Mouse (Mus musculus): ENCODE measurements around the gene Ascc2. TPM values are rescaled to one million over a fixed set of nuclear protein-coding genes. Genes with fewer than 3 reads are reported as not detected.
"Not testable (repeated sequence)": the region's sequence is repeated elsewhere in the genome, so short reads cannot be mapped to it uniquely, and the experiment has no call there.

The Ascc2 gene
- total RNA-seq, 1 experiment from 2014 or later: 22.0 TPM

DNA sequence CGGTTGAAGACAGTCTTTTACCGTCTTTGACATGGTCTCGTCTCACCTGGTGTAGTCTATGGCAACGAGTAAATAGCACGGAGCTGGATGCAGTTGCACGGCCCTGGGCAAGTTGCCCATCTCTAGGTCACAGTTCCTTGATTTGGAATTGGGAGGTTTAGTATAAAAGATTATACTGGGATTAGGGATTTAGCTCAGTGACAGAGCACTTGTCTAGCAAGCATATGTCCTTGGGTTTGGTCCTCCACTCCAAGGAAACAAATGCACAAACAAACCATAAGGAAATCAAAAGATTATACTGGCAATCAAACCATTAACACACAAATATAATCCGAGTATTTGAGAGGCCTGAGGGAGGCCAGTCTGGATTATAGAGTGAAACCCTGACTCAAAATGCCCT lies 9.9 kb upstream of the Ascc2 start:
- no peak for ATAC-seq (replicated peaks; ENCODE audit: low read depth, poor library complexity, severe bottlenecking)

DNA sequence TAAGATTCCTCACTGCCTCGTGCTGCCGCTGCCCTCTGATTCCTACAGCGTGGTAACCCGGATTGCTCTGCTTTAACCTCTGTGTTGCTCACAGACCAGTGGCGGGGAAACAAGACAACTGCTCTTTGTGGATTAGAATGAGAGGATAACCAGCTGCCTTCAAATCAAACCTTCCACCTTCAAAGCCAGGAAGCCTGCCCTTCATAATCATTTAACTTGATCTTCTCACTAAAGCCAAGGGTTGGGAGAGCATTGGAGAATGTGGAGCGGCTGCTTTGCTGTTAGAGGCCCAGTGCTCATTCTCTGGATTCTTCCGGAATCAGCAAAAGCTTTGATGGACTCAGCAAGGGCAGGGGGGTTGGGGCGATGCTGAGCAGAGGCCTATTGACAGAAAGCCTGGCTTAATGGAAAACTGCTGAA lies 7.7 kb upstream of the Ascc2 start:
- no peak for ATAC-seq (replicated peaks; ENCODE audit: low read depth, poor library complexity, severe bottlenecking)

DNA sequence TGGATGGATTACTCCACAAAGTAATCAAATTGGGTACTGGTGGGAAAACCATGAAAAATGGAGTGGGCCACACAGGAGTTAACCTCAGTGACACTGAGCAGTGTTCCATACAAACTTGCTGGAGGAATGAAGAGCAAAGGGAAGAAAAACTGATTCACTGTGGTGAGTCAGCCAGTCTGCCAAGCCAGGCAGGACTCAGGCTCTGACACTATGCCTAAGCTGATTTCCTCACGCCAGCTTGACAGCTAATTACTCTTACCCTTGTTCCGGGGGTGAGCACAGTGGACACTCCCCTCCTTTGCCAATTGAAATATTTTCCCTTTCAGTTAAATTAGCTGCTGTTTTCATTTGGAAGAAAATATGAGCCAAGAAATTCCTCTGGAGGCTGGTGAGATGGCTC lies 4.1 kb upstream of the Ascc2 start:
- ATAC-seq (replicated peaks; ENCODE audit: low read depth, poor library complexity, severe bottlenecking): no peak

DNA sequence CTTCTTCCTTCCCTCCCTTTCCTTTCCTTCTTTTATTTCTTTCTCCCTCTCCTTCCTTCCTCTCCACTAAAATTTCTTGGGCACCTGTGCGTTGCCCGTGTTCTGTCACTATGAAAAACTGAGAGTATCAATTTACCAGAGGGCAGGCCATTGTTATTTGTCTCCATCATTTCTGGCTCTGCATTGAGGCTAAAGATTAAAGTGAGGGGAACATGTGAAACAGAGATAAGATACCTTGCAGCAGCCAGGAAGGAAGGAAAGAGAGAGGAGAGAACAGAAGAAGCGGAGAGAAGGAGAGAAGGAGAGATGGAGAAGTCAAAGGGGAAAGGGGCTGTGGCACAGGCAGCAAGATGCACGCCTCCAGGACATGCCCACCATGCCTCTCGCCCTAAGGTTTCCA lies 3.2 kb upstream of the Ascc2 start:
- no peak for ATAC-seq (replicated peaks; ENCODE audit: low read depth, poor library complexity, severe bottlenecking)

DNA sequence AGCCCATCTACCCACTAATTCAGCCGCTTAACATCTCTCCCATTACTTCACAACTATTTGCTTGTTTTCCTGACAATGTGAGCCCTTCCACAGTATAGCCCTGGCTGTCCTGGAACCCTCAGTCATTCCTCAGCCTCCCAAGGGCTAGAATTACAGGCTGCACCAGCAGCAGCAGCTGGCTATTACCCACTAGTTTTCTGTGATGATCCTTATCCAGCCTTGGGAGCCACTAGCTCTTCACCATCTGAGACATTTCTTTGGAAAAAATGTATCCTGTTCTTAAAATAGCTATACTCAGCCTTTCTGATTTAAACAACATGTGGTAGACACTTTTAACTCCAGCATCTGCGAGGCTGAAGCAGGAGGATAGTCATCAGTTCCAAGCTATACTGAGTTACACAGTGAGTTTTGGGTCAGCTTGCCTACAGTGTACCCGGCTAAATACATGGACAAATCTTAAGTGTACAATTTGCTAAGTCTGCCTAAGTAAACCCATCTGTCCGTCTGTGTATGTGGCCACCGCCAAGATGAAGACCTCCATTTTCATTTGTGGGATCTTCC lies 685 bp upstream of the Ascc2 start:
- ATAC-seq (replicated peaks; ENCODE audit: low read depth, poor library complexity, severe bottlenecking): peak; percentile 9; the same call in 1 of the 2 replicates

DNA sequence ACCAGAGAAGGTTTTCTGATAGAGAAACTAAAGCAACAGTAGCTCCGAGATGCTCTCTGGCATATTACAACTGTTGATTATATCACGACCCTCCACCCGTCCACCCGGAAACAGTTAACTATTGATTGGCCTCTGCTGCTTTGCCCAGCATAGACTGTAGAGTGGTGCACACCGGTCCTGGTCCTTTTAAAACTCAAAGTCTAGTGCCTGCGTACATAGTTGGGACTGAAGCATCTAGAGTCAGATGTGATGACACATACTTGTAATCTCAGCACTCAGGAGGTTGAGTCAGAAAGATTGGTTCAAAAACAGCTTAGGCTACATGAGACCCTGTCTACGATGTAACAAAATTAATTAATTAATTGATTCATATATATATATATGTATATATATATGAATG lies 714 bp downstream of the Ascc2 start:
- 0 out of 2 replicates have a peak, but pooled peaks have one; percentile 12 for ATAC-seq (replicated peaks; ENCODE audit: low read depth, poor library complexity, severe bottlenecking)

DNA sequence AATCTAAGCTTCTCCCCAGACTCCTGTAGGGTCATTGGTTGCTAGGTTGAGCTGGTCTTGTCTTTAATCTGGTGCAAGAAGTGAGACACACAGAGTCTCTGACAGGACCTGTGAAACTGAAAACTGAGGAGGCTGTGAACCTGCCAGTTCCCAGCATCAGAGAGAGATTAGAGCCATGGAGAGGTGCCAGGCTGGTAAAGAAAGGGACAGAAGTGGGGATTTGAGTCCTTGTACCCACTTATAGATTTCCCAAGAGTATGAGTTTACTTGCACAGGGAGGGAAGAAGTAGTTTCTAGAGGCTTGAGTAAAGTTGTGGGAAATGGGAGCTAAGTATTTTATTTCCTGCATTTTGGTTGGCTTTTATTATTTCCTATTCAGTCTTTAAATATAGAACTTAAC lies 3.6 kb downstream of the Ascc2 start:
- ATAC-seq (replicated peaks; ENCODE audit: low read depth, poor library complexity, severe bottlenecking): no peak

DNA sequence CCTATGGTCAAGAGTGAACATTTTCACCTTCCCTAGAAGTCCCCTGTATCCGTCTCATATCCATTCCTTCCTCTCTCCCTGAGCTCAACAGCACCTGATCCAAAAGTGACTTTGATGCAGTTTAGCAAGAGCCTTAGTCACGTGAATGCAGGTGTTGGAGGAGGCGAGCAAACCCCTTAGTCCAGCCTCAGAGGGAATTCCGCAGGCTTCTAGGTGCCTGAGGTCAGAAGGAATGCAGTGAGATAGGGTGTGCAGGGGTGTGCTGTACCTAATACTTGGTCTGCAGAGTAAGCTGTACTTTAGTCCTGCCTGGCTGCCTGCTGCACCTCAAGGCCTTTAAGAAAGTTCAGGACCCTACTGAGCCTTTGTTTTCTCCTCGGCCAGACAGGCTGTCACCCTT lies 6.2 kb downstream of the Ascc2 start:
- no peak for ATAC-seq (replicated peaks; ENCODE audit: low read depth, poor library complexity, severe bottlenecking)

DNA sequence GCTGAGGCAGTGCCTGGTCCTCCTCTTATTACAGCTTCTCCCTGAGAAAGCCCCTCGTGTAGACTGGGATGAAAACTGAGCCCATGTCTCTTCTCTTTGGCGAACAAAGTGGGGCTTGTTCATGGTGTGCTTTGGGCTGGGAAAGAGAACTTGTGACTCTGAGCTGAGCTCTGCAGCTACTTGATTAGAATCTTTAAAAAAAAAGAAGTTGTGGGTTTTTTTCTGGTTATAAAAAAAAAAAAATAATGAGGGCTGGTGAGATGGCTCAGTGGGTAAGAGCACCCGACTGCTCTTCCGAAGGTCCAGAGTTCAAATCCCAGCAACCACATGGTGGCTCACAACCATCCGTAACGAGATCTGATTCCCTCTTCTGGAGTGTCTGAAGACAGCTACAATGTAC lies 7.6 kb downstream of the Ascc2 start:
- not testable (repeated sequence) for ATAC-seq (replicated peaks; ENCODE audit: low read depth, poor library complexity, severe bottlenecking)

DNA sequence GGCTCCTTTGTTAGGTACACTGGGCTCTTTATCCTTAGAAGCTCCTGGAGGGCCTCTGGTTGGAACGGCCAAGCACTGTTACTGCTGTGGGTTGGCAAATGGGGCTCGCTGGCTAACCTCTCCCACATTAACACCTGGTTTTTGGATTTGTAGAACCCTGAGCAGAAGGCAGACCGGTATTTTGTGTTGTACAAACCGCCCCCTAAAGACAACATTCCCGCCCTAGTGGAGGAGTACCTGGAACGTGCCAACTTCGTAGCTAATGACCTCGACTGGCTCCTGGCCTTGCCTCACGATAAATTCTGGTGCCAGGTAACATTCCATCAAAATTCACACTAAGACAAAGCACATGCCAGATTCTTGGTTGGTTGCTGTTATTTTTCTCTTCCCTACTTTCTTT lies 8.9 kb downstream of the Ascc2 start:
- ATAC-seq (replicated peaks; ENCODE audit: low read depth, poor library complexity, severe bottlenecking): no peak

DNA sequence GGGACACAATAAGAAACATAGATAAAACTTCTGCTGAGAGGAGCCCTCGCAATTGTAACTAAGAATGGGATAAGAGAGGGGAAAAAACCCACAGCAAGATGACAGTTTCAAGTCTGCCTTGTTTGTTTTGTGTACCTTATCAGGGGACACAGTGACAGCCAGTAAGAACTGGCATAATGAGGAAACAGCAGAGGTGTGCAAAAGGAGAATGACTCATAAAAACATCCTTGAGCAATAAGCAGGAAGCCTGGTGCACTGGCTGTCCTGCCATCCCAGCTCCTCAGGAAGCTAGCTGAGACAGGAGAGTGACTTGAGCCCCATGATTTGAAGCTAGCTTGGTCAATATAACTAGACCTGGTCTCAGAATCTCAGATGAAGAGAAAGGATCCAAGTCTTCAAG lies 22.3 kb downstream of the Ascc2 start:
- ATAC-seq (replicated peaks; ENCODE audit: low read depth, poor library complexity, severe bottlenecking): peak; percentile 37; the same call in 1 of the 2 replicates

DNA sequence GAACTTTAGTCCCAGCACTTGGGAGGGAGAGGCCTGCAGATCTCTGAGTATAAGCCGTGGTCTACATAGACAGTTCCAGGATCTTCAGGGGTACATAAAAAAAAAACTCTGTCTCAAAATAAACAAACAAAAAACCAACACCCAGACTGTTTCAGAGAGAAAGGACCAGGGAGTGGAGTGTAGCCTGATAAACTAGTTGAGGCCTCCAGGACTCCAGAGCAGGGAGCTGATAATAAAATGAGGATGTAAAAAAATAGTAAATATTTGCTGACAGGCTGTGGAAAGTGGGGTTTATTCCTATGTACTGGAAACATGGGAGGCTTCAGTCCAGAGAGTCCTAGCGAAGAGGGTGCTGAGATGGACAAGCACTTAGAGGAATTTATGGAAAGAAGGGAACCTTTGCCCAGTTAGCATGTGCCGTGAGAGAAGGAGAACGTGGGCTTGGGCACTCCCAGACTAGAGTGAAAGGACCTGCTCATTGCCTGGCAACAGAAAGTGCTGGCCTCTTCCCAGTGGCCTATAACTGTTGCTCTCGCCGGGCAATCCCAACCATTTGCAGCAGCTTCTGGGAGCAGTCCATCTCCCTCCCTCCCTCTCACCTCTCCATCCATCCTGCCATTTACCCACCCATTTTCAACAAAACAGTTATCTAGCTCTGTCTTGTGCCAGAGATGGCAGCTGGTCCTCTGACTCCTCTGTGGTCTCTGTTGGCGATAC lies 22.9 kb downstream of the Ascc2 start:
- no peak for ATAC-seq (replicated peaks; ENCODE audit: low read depth, poor library complexity, severe bottlenecking)

DNA sequence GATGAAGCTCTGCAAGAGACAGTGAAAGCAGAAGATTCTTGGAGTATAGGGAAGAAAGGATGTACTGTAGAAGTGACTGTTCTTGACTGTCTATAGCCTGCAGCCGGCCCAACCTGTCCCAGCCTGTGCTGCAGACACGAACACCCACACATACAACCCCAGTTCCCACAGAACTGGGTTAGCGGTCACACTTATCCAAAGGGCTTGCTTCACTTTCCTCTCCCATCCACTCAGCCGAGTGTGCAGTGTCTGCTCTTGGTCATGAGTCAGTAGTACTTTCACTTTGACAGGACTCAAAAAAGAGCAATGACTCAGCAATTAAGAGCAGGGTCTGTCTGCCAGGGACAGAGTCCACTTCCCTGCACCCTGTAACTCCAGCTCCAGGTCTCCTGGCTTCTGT lies 23.8 kb downstream of the Ascc2 start:
- peak; percentile 60 for ATAC-seq (replicated peaks; ENCODE audit: low read depth, poor library complexity, severe bottlenecking)

DNA sequence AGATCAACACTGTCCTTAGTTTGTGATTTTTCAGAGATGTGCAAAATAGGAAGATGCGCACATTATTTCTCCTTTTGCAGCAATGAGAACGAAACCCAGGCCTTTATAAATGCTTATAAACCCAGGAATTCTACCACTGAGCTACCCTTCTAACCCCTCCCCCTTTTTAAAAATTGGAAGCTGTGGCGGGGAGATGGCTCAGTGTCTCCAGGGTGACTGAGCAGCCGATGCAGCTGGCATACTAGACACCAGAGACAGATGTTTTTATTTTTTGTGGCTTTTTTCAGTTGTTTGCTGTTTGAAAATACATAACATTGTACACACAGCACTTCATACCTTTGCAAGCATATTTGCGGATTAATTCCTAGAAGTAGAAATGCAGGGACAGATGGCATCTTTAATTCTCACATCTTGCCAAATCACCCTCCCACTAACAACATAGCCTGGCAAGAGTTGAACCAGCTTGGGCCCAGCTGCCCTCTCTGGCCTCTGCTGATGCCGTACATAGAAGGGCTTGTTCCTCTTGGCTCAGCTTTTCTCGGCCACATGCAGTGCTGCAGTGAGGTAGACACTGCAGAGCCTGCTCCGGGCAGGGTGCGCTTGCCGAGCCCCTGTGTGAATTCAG lies 24.4 kb downstream of the Ascc2 start:
- ATAC-seq (replicated peaks; ENCODE audit: low read depth, poor library complexity, severe bottlenecking): no peak

DNA sequence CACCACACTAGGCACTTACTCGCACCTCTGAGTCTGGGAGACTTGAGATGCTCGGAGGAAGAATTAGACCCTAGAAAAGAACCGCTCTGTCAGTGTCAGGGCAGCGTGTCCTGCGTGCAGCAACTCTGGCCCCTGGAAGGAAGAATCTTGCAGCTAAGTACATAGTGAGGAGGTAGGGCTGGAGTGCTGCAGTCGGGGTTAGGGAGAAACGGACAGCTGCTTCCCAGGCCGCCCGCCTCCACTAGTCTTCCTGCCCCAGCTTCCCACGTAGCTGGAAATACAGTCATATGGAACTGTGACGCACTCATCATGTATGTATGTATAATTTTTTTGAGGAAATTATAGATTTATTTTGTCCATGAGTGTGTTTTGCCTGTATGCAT lies 24.9 kb downstream of the Ascc2 start:
- ATAC-seq (replicated peaks; ENCODE audit: low read depth, poor library complexity, severe bottlenecking): no peak

DNA sequence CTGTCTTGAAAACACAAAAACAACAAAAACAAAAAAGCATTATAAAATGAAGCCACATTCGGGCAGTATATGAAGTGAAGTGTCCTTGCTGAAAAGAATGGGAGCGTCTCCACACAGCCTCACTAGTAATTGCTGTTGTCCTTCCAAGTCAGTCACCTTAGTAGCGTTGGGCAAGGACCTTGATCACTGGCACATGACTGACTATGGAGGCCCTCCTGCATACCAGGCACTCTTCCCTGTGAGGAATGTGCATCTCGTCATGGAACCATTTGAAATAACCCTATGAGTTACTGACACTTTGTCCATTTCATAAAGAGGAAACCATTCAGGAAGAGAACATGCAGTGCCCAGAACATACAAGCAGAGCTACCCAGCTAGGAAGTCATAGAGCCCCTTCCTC lies 34.2 kb downstream of the Ascc2 start:
- no peak for ATAC-seq (replicated peaks; ENCODE audit: low read depth, poor library complexity, severe bottlenecking)

DNA sequence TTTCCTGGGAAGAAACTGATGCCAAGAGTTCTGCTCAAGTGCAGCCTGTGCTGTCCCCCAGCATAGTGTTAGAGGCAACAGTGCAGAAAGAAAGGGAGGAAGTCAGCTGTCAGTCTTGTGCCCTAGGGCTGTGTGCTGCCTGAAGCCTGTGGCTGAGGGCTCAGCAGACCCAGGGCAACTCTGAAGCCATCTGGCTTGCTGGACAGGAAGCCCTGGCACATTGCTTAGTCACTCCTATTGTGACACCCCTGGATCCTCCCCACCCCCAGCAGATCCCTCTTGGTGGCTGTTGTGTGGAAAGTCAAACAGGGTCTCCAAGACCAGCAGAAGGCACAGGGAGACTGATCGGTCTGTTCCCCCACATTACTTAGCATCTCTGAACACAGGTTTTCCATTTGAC lies 37.0 kb downstream of the Ascc2 start:
- peak; percentile 70 for ATAC-seq (replicated peaks; ENCODE audit: low read depth, poor library complexity, severe bottlenecking)

DNA sequence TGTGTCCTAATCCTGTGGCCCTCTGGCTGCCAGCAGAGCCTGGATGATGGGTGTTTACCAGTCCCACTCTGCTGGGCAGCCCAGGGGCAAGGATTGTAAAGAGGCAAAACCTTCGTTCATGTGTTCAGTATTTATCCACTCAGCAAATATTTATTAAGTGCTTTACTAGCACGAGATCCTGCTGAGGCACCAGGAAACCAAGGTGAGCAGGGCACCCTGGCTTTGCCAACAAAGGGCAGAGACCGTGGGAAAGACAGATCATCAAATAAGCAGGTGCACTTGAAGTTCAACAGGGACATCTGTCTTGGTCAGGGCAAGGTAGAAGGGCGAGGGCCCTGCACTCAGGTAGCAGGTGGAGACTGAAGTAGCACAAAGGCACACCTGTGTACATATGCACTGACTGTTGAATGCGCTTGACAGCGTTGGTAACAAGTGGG lies 37.6 kb downstream of the Ascc2 start:
- ATAC-seq (replicated peaks; ENCODE audit: low read depth, poor library complexity, severe bottlenecking): no peak

DNA sequence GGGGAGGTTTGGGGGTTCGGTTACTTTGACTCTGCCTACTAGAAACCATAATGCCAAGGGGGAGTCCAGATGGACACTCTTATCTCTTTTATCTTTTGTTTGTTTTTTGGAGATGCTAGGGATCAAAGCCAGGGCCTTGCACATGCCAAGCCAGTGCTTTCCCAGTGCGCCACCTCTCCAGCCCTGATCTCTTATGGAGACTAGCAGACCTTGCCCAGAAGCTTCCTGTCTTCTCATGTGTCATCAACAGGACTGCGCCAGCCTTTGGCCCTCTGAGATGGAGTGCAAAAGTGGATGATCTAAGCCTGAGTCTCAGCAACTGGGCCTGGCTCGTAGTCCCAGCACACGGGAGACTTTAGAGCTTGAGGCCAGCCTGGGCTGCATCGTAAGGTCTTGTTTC lies 38.1 kb downstream of the Ascc2 start:
- no peak for ATAC-seq (replicated peaks; ENCODE audit: low read depth, poor library complexity, severe bottlenecking)

DNA sequence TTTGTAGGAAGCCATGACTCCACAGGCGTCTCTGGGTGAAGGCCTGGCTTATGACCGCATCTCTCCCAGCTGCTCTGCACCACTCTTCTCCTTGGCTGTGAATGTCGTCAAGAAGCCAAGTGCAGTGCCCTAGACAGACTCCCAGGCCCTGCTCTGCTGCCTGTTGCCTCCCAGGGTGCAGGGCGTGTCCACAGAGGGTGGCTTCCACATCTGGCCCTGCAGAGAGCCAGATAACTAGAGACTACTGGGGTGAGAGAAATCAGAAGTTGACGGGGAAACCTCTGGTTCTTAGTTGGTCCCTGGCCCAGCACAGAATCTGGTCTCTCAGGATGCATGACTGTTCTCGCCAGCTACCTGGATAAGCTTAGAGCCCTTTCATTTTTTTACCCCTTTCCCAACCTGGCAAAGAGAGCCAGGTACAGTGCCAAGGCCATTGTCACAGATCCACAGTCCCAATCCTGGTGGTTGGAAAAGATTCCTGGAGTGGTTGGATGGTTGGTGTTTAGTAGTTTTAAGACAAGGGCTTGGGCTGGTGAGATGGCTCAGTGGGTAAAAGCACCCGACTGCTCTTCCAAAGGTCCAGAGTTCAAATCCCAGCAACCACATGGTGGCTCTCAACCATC lies 39.8 kb downstream of the Ascc2 start:
- peak; percentile 59 for ATAC-seq (replicated peaks; ENCODE audit: low read depth, poor library complexity, severe bottlenecking)
